Mouse (Mus musculus) right cerebral cortex, postnatal 36 days (tissue): ENCODE measurements around the gene Znrf2.
"Not testable (repeated sequence)": the region's sequence is repeated elsewhere in the genome, so short reads cannot be mapped to it uniquely, and the experiment has no call there.

Experiments used
- DNase-seq, 2 experiments: peaks; one replicate each; pipeline ENCODE4 v3.0.0; 2022; ENCODE audit warnings: low spot score in 2 of 2, mixed read lengths in 1 of 2

Znrf2 gene

GRCm38 (mm10) chr6:54849179-54850156 is 32.8 kb downstream of the Znrf2 start:
- no peak for DNase-seq

GRCm38 (mm10) chr6:54851778-54852177 is 35.1 kb downstream of the Znrf2 start:
- no peak for DNase-seq

- no peak for DNase-seq
Measured at GRCm38 (mm10) chr6:54852669-54853068, 36.0 kb downstream of the Znrf2 start.

GRCm38 (mm10) chr6:54854859-54855258 is 38.1 kb downstream of the Znrf2 start:
- DNase-seq: no peak

GRCm38 (mm10) chr6:54855801-54856583 is 39.3 kb downstream of the Znrf2 start:
- no peak for DNase-seq

- DNase-seq: not testable (repeated sequence)
Measured at GRCm38 (mm10) chr6:54859159-54859558, 42.4 kb downstream of the Znrf2 start.

- no peak for DNase-seq
Measured at GRCm38 (mm10) chr6:54860180-54860579, 43.5 kb downstream of the Znrf2 start.

GRCm38 (mm10) chr6:54866731-54867410 is 50.2 kb downstream of the Znrf2 start:
- DNase-seq: no peak

GRCm38 (mm10) chr6:54867411-54867745 is 50.7 kb downstream of the Znrf2 start:
- no peak for DNase-seq

- no peak for DNase-seq
Measured at GRCm38 (mm10) chr6:54873029-54873428, 56.3 kb downstream of the Znrf2 start.

- DNase-seq: no peak
Measured at GRCm38 (mm10) chr6:54876782-54877181, 60.1 kb downstream of the Znrf2 start.

- DNase-seq: no peak
Measured at GRCm38 (mm10) chr6:54877651-54878050, 60.9 kb downstream of the Znrf2 start.

GRCm38 (mm10) chr6:54878546-54878945 is 61.8 kb downstream of the Znrf2 start:
- no peak for DNase-seq

- DNase-seq: no peak
Measured at GRCm38 (mm10) chr6:54880086-54880485, 63.4 kb downstream of the Znrf2 start.

GRCm38 (mm10) chr6:54883424-54883823 is 66.7 kb downstream of the Znrf2 start:
- no peak for DNase-seq

GRCm38 (mm10) chr6:54886195-54886594 is 69.5 kb downstream of the Znrf2 start:
- DNase-seq: no peak

GRCm38 (mm10) chr6:54890221-54890620 is 73.5 kb downstream of the Znrf2 start:
- DNase-seq: no peak

GRCm38 (mm10) chr6:54891384-54891783 is 74.7 kb downstream of the Znrf2 start:
- no peak for DNase-seq

- DNase-seq: no peak
Measured at GRCm38 (mm10) chr6:54900256-54900655, 83.5 kb downstream of the Znrf2 start.

GRCm38 (mm10) chr6:54902547-54902946 is 85.8 kb downstream of the Znrf2 start:
- no peak for DNase-seq

GRCm38 (mm10) chr6:54906053-54907040 is 89.6 kb downstream of the Znrf2 start:
- DNase-seq: no peak
